ENCODE assay signal across 10 mouse cellular contexts in genomic region chr11:59483212-59483611, GRCm38 (mm10). TPM values are rescaled to one million over a fixed set of nuclear protein-coding genes. Genes with fewer than 3 reads are reported as not detected.
A peak's percentile ranks its signal among the peaks of the same experiment; 100 is the strongest.
DNase-seq lines count a peak whose midpoint lies in the region; ATAC-seq and TF ChIP-seq lines count a peak whose summit lies in the region.
"Had no signal": no experiment of that assay in that cellular context is flagged by ENCODE, and none has a peak within 500 bp of the region (broad histone marks: within the 10 kb centered on the region; RNA-seq: fewer than 3 reads in every experiment).

No protein-coding gene starts in this region.

- no peak for ATAC-seq in liver, embryonic 11.5 days (replicated peaks; ENCODE audit: low FRiP score)
- ATAC-seq in erythroblast, adult 5-6 weeks (replicated peaks; ENCODE audit: low FRiP score, poor library complexity, severe bottlenecking) = peak; percentile 64
- ATAC-seq in liver, postnatal 0 days = no peak
- ATAC-seq: Patski had no signal

- DNase-seq in cerebellum, adult 2 months = peak; percentile 46 to 52
- no peak for DNase-seq in cerebellum, adult 11-12 months
- DNase-seq in liver = peak; percentile 21
- DNase-seq in liver, embryonic 11.5 days (ENCODE audit: low spot score) = no peak
- DNase-seq in adrenal gland, adult 2 months = peak; percentile 40
- DNase-seq in liver, postnatal 0 days = peak; percentile 41
- no peak for DNase-seq in yolk sac, embryonic 10.5 days (ENCODE audit: low spot score)

- TF ChIP-seq POLR2A in cerebellum, adult 2 months (IDR thresholded peaks at IDR 0.05; ENCODE audit: borderline replicate concordance, insufficient read depth, low read length) = no peak

- peaks cover 18% of the 10 kb centered on the region for H3K36me3 ChIP-seq in liver, embryonic 11.5 days (ENCODE audit: control insufficient read depth, insufficient read depth, low read length)
- peaks cover 7% of the 10 kb centered on the region for H3K36me3 ChIP-seq in liver, postnatal 0 days (replicated peaks; ENCODE audit: insufficient read depth, low read length)

- TF ChIP-seq EP300 in liver, postnatal 0 days (IDR thresholded peaks at IDR 0.05; ENCODE audit: low read depth) = no peak

- H3K27ac ChIP-seq in cerebellum, adult 2 months (ENCODE audit: insufficient read depth, low read length) = no peak overlapping the region
- no peak overlapping the region for H3K27ac ChIP-seq in liver, embryonic 11.5 days (ENCODE audit: low read depth, low read length)
- H3K27ac ChIP-seq in liver, postnatal 0 days (ENCODE audit: low read depth) = no peak overlapping the region
- H3K27ac ChIP-seq: heart, embryonic 13.5 days had no signal

- H3K4me1 ChIP-seq in cerebellum, adult 2 months (ENCODE audit: control insufficient read depth, insufficient read depth, low read length) = no peaks in the 10 kb centered on the region
- no peaks in the 10 kb centered on the region for H3K4me1 ChIP-seq in liver, embryonic 11.5 days (replicated peaks; ENCODE audit: control insufficient read depth, insufficient read depth, low read length)
- no peaks in the 10 kb centered on the region for H3K4me1 ChIP-seq in liver, postnatal 0 days (ENCODE audit: insufficient read depth)

- H3K27me3 ChIP-seq in cerebellum, adult 2 months (ENCODE audit: control insufficient read depth, insufficient read depth, low read length) = no peaks in the 10 kb centered on the region
- peaks cover 3% of the 10 kb centered on the region; the same call in 1 of the 2 replicates for H3K27me3 ChIP-seq in liver, embryonic 11.5 days (replicated peaks; ENCODE audit: control insufficient read depth, insufficient read depth, low read length)
- H3K27me3 ChIP-seq in liver, postnatal 0 days (ENCODE audit: insufficient read depth, low read length) = no peaks in the 10 kb centered on the region
- H3K27me3 ChIP-seq: heart, embryonic 13.5 days; Patski had no signal

- no peak overlapping the region for H3K4me3 ChIP-seq in cerebellum, adult 2 months (replicated peaks; ENCODE audit: insufficient read depth, low read depth, low read length)
- H3K4me3 ChIP-seq in liver, embryonic 11.5 days (ENCODE audit: low read depth, low read length) = no peak overlapping the region
- no peak overlapping the region for H3K4me3 ChIP-seq in liver, postnatal 0 days (ENCODE audit: low read depth, low read length)
- H3K4me3 ChIP-seq: heart, embryonic 13.5 days had no signal

- H3K4me2 ChIP-seq in liver, embryonic 11.5 days = no peak overlapping the region
- no peak overlapping the region for H3K4me2 ChIP-seq in liver, postnatal 0 days (ENCODE audit: low read depth, low read length)
- H3K4me2 ChIP-seq: heart, embryonic 13.5 days had no signal

- no peaks in the 10 kb centered on the region for H3K9me3 ChIP-seq in liver, embryonic 11.5 days (ENCODE audit: control insufficient read depth, low read length)
- H3K9me3 ChIP-seq in liver, postnatal 0 days (ENCODE audit: low read length) = no peaks in the 10 kb centered on the region
- H3K9me3 ChIP-seq: heart, embryonic 13.5 days had no signal

- TF ChIP-seq CTCF in cerebellum, adult 2 months (IDR thresholded peaks at IDR 0.05; ENCODE audit: borderline replicate concordance, insufficient read depth, low read depth, low read length) = peak; percentile 25; the same call in 1 of the 2 replicates
- TF ChIP-seq CTCF in liver, postnatal 0 days (IDR thresholded peaks at IDR 0.05; ENCODE audit: low read depth) = peak; percentile 71

- no peak overlapping the region for H3K9ac ChIP-seq in liver, embryonic 11.5 days (ENCODE audit: low read depth, low read length)
- no peak overlapping the region for H3K9ac ChIP-seq in liver, postnatal 0 days (replicated peaks)
- H3K9ac ChIP-seq: heart, embryonic 13.5 days had no signal

- 5% methylated on average over 2 of the region's 2 CpGs for WGBS in cerebellum, adult 2 months
- 9% methylated on average over 2 of the region's 2 CpGs for WGBS in liver, embryonic 11.5 days
- 12% methylated on average over 2 of the region's 2 CpGs for WGBS in liver, postnatal 0 days (ENCODE audit: insufficient replicate concordance)

RNA-seq across cellular contexts. Expression of gene Zfp867, which starts 10.9 kb away (rescaled TPM):
- polyA plus RNA-seq in cerebellum, adult 2 months (2012; rRNA removed) = 4.5 and 4.9 TPM in 2 replicates
- 3.2 and 3.6 TPM in 2 replicates for polyA plus RNA-seq in liver, embryonic 11.5 days (2014; fragmentation: Nextera tagmentation; extraction: Ambion mirVana)
- 1 to 10 TPM; 2.7 to 5.5 TPM for total RNA-seq in adrenal gland, adult 2 months (2021)
- 0.12 and 0.13 TPM in 2 replicates for polyA plus RNA-seq in adrenal gland, adult 2 months (2012; rRNA removed)
- total RNA-seq in erythroblast, adult 5-6 weeks (2015; ENCODE audit: low replicate concordance) = 0.77 TPM in 1 of 2 replicates, not detected in the other
- total RNA-seq in erythroblast, adult 5-6 weeks (2017; ENCODE audit: low replicate concordance) = 0.51 TPM in 1 of 2 replicates, not detected in the other
- 1.4 and 1.5 TPM in 2 replicates for polyA plus RNA-seq in liver, postnatal 0 days (2015; fragmentation: Nextera tagmentation; extraction: Ambion mirVana)

RNA-seq across cellular contexts. Expression of gene Snap47, which starts 32.2 kb away (rescaled TPM):
- polyA plus RNA-seq in cerebellum, adult 2 months (2012; rRNA removed) = 445 and 459 TPM in 2 replicates
- 57.9 and 67.4 TPM in 2 replicates for polyA plus RNA-seq in liver, embryonic 11.5 days (2014; fragmentation: Nextera tagmentation; extraction: Ambion mirVana)
- 100 to 1,000 TPM in 1 of 2 experiments, 10 to 100 TPM in 1; 92.1 to 102 TPM for total RNA-seq in adrenal gland, adult 2 months (2021)
- polyA plus RNA-seq in adrenal gland, adult 2 months (2012; rRNA removed) = 59.5 and 67.0 TPM in 2 replicates
- total RNA-seq in erythroblast, adult 5-6 weeks (2015; ENCODE audit: low replicate concordance) = 0.38 TPM in 1 of 2 replicates, not detected in the other
- 0.42 and 2.6 TPM in 2 replicates for total RNA-seq in erythroblast, adult 5-6 weeks (2017; ENCODE audit: low replicate concordance)
- polyA plus RNA-seq in liver, postnatal 0 days (2015; fragmentation: Nextera tagmentation; extraction: Ambion mirVana) = 32.4 and 33.5 TPM in 2 replicates

RNA-seq across cellular contexts. Expression of gene Jmjd4, which starts 33.4 kb away (rescaled TPM):
- polyA plus RNA-seq in cerebellum, adult 2 months (2012; rRNA removed) = 11.6 and 12.1 TPM in 2 replicates
- polyA plus RNA-seq in liver, embryonic 11.5 days (2014; fragmentation: Nextera tagmentation; extraction: Ambion mirVana) = 10.8 and 12.7 TPM in 2 replicates
- 1 to 10 TPM; 8.4 to 9.4 TPM for total RNA-seq in adrenal gland, adult 2 months (2021)
- polyA plus RNA-seq in adrenal gland, adult 2 months (2012; rRNA removed) = 4.9 and 6.2 TPM in 2 replicates
- 0.38 and 2.1 TPM in 2 replicates for total RNA-seq in erythroblast, adult 5-6 weeks (2015; ENCODE audit: low replicate concordance)
- 0.70 and 1.7 TPM in 2 replicates for total RNA-seq in erythroblast, adult 5-6 weeks (2017; ENCODE audit: low replicate concordance)
- 3.2 and 3.6 TPM in 2 replicates for polyA plus RNA-seq in liver, postnatal 0 days (2015; fragmentation: Nextera tagmentation; extraction: Ambion mirVana)

RNA-seq across cellular contexts. Expression of gene Zkscan17, which starts 43.3 kb away (rescaled TPM):
- polyA plus RNA-seq in cerebellum, adult 2 months (2012; rRNA removed) = 12.4 and 13.1 TPM in 2 replicates
- 16.8 TPM in 2 replicates for polyA plus RNA-seq in liver, embryonic 11.5 days (2014; fragmentation: Nextera tagmentation; extraction: Ambion mirVana)
- 10 to 100 TPM; 16.7 to 17.9 TPM for total RNA-seq in adrenal gland, adult 2 months (2021)
- 11.0 and 14.9 TPM in 2 replicates for polyA plus RNA-seq in adrenal gland, adult 2 months (2012; rRNA removed)
- total RNA-seq in erythroblast, adult 5-6 weeks (2015; ENCODE audit: low replicate concordance) = 1.3 and 3.5 TPM in 2 replicates
- 2.2 and 2.7 TPM in 2 replicates for total RNA-seq in erythroblast, adult 5-6 weeks (2017; ENCODE audit: low replicate concordance)
- polyA plus RNA-seq in liver, postnatal 0 days (2015; fragmentation: Nextera tagmentation; extraction: Ambion mirVana) = 5.2 and 5.4 TPM in 2 replicates

RNA-seq across cellular contexts. Expression of gene Nlrp3, which starts 58.2 kb away (rescaled TPM):
- 0.26 and 0.73 TPM in 2 replicates for polyA plus RNA-seq in cerebellum, adult 2 months (2012; rRNA removed)
- polyA plus RNA-seq in liver, embryonic 11.5 days (2014; fragmentation: Nextera tagmentation; extraction: Ambion mirVana) = 0.34 and 0.39 TPM in 2 replicates
- 1 to 10 TPM; 1.3 to 1.8 TPM for total RNA-seq in adrenal gland, adult 2 months (2021)
- 0.26 and 0.29 TPM in 2 replicates for polyA plus RNA-seq in adrenal gland, adult 2 months (2012; rRNA removed)
- 5.9 TPM in 1 of 2 replicates, not detected in the other for total RNA-seq in erythroblast, adult 5-6 weeks (2015; ENCODE audit: low replicate concordance)
- 1.3 and 3.0 TPM in 2 replicates for total RNA-seq in erythroblast, adult 5-6 weeks (2017; ENCODE audit: low replicate concordance)
- 0.80 and 0.91 TPM in 2 replicates for polyA plus RNA-seq in liver, postnatal 0 days (2015; fragmentation: Nextera tagmentation; extraction: Ambion mirVana)

Comparison
In these comparisons a context has a peak if more than half of its experiments do, and no peak if none do; other contexts are left out.
1. DNase-seq: peak in cerebellum, adult 2 months (2 of 2), liver (single experiment), adrenal gland, adult 2 months (single experiment) and liver, postnatal 0 days (single experiment); none in cerebellum, adult 11-12 months (single experiment), liver, embryonic 11.5 days (single experiment) and yolk sac, embryonic 10.5 days (single experiment).